In genomic region chr7:49922928-49923327, GRCm38 (mm10) we compare ENCODE assay signal across 8 mouse cellular contexts. TPM values are rescaled to one million over a fixed set of nuclear protein-coding genes. Genes with fewer than 3 reads are reported as not detected.
A peak's percentile ranks its signal among the peaks of the same experiment; 100 is the strongest.
DNase-seq lines count a peak whose midpoint lies in the region; ATAC-seq and TF ChIP-seq lines count a peak whose summit lies in the region.

No protein-coding gene starts in this region.

- peak; percentile 95 to 96 for ATAC-seq in hematopoietic stem cell, adult 5-6 weeks (replicated peaks in 1 of 2; ENCODE audit: insufficient read depth in 1 of 2, low FRiP score in 2 of 2, low TSS enrichment in 1 of 2, low read depth in 1 of 2, poor library complexity in 2 of 2, severe bottlenecking in 2 of 2)
- ATAC-seq in lung, embryonic 15.5 days (ENCODE audit: borderline replicate concordance, extremely low read depth, low FRiP score, low TSS enrichment), result no peak
- 0 out of 2 replicates have a peak, but pooled peaks have one; percentile 24 for ATAC-seq in stomach, embryonic 16.5 days (ENCODE audit: insufficient read depth, low FRiP score)

- peak overlapping the region; percentile 25; the same call in 1 of the 2 replicates for H3K4me2 ChIP-seq in lung, embryonic 15.5 days
- H3K4me2 ChIP-seq in stomach, embryonic 16.5 days (ENCODE audit: low read depth, low read length), result peak overlapping the region; percentile 40

- WGBS in lung, embryonic 15.5 days, result 49% methylated on average over 4 of the region's 4 CpGs
- 43% methylated on average over 4 of the region's 4 CpGs for WGBS in stomach, embryonic 16.5 days

- H3K4me1 ChIP-seq in lung, embryonic 15.5 days, result 0 out of 2 replicates have a peak, but pooled peaks cover 4% of the 10 kb centered on the region
- no peaks in the 10 kb centered on the region for H3K4me1 ChIP-seq in stomach, embryonic 16.5 days (ENCODE audit: control insufficient read depth, insufficient read depth, low read length)

- no peak overlapping the region for H3K27ac ChIP-seq in left cerebral cortex, adult 2 months
- H3K27ac ChIP-seq in lung, embryonic 15.5 days, result no peak overlapping the region
- H3K27ac ChIP-seq in stomach, embryonic 16.5 days (ENCODE audit: low read length), result no peak overlapping the region

- peaks cover 19% of the 10 kb centered on the region; the same call in 1 of the 2 replicates for H3K27me3 ChIP-seq in lung, embryonic 15.5 days
- 0 out of 2 replicates have a peak, but pooled peaks cover 2% of the 10 kb centered on the region for H3K27me3 ChIP-seq in stomach, embryonic 16.5 days (ENCODE audit: control insufficient read depth, insufficient read depth, low read length)

- no peaks in the 10 kb centered on the region for H3K36me3 ChIP-seq in lung, embryonic 15.5 days
- H3K36me3 ChIP-seq in stomach, embryonic 16.5 days (ENCODE audit: control insufficient read depth, insufficient read depth, low read length), result no peaks in the 10 kb centered on the region

- no peak overlapping the region for H3K9ac ChIP-seq in lung, embryonic 15.5 days
- H3K9ac ChIP-seq in stomach, embryonic 16.5 days (ENCODE audit: low read length), result peak overlapping the region; percentile 46

- no peaks in the 10 kb centered on the region for H3K9me3 ChIP-seq in lung, embryonic 15.5 days
- no peaks in the 10 kb centered on the region; the same call in 1 of the 2 replicates for H3K9me3 ChIP-seq in stomach, embryonic 16.5 days (replicated peaks; ENCODE audit: control insufficient read depth, low read length)

- intact Hi-C loops in left cerebral cortex, adult 2 months (cut with DNase I), result loop anchor here (1.0 to 5.0 kb wide), 2 partner anchors 145 to 306 kb away; partner anchors contain the start of gene Prmt3

- peak overlapping the region; percentile 18 for H3K4me3 ChIP-seq in left cerebral cortex, adult 2 months
- H3K4me3 ChIP-seq in lung, embryonic 15.5 days, result no peak overlapping the region
- H3K4me3 ChIP-seq in stomach, embryonic 16.5 days (replicated peaks; ENCODE audit: low read length), result no peak overlapping the region

- TF ChIP-seq CTCF in left cerebral cortex, adult 2 months (IDR thresholded peaks at IDR 0.05), result no peak

- DNase-seq in left cerebral cortex, adult 2 months (ENCODE audit: extremely low spot score in 1 of 2, low spot score in 2 of 2), result no peak
- no peak for DNase-seq in left cerebral cortex, adult 9 months (ENCODE audit: low spot score in 2 of 2)
- DNase-seq in cerebellum, postnatal 25 days, result peak; percentile 14 to 28
- DNase-seq in right cerebral cortex, postnatal 25 days, result no peak
- DNase-seq in T-cell, adult 2 months (ENCODE audit: low spot score), result no peak

RNA-seq across cellular contexts. Expression of gene Slc6a5, which starts 13.0 kb away (rescaled TPM):
- total RNA-seq in left cerebral cortex, adult 2 months (2021), result under 1 TPM; 0.07 TPM
- total RNA-seq in hematopoietic stem cell, adult 5-6 weeks (2017), result not detected in 2 replicates
- 0.02 and 0.10 TPM in 2 replicates for polyA plus RNA-seq in lung, embryonic 15.5 days (2015; fragmentation: Nextera tagmentation; extraction: Ambion mirVana)
- polyA plus RNA-seq in stomach, embryonic 16.5 days (2015; fragmentation: Nextera tagmentation; extraction: Ambion mirVana), result 0.05 TPM in 1 of 2 replicates, not detected in the other

RNA-seq across cellular contexts. Expression of gene Nell1, which starts 51.7 kb away (rescaled TPM):
- total RNA-seq in left cerebral cortex, adult 2 months (2021), result 10 to 100 TPM; 65.5 to 66.5 TPM
- not detected in 2 replicates for total RNA-seq in hematopoietic stem cell, adult 5-6 weeks (2017)
- 3.5 and 3.6 TPM in 2 replicates for polyA plus RNA-seq in lung, embryonic 15.5 days (2015; fragmentation: Nextera tagmentation; extraction: Ambion mirVana)
- polyA plus RNA-seq in stomach, embryonic 16.5 days (2015; fragmentation: Nextera tagmentation; extraction: Ambion mirVana), result 4.0 and 4.6 TPM in 2 replicates

Comparison
In these comparisons a context has a peak if more than half of its experiments do, and no peak if none do; other contexts are left out.
1. DNase-seq: peak in cerebellum, postnatal 25 days (2 of 2); none in left cerebral cortex, adult 2 months (0 of 2), left cerebral cortex, adult 9 months (0 of 2), right cerebral cortex, postnatal 25 days (single experiment) and T-cell, adult 2 months (single experiment).
2. RNA of gene Nell1, which starts 51.7 kb away (total RNA-seq): 65.5 to 66.5 TPM in left cerebral cortex, adult 2 months; not detected in hematopoietic stem cell, adult 5-6 weeks; every median in the first group is over 10 times any median in the second.